Mouse (Mus musculus): Measurements from ENCODE around the gene Arhgef26.

GRCm38 (mm10) chr3:62380420-62380819, 42.3 kb downstream of the Arhgef26 start:
- TF ChIP-seq POLR2A (IDR thresholded peaks at IDR 0.05; ENCODE audit: borderline replicate concordance, insufficient read depth, low read length) (no peak), CTCF (IDR thresholded peaks at IDR 0.05; ENCODE audit: borderline replicate concordance, insufficient read depth, low read depth, low read length) (no peak)

Measured in cerebellum, adult 2 months (tissue).